7 mouse cellular contexts compared by ENCODE assay signal in the genomic region with DNA sequence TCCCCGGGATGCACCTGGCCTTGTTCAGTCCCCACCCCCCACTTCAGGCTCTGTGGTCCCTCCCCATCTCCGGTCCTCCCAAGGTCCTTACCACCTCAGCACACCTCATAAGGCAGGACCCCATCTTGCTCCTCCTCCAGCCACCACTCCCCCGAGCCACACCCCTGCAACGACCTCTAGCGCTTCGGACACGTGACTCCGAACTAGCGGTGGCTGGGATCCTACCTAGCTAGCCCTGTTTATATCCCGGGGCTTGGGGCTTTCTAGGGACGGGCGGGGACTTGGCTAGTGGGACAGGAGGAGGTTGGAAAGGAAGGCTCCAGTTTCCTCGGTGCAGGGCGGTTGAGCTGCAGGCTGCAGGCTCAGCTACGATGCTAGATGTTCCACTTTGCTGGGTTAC. TPM values are rescaled to one million over a fixed set of nuclear protein-coding genes. Genes with fewer than 3 reads are reported as not detected.
DNase-seq lines count a peak whose midpoint lies in the region; ATAC-seq and TF ChIP-seq lines count a peak whose summit lies in the region.

No protein-coding gene starts in this region.

- H3K27ac ChIP-seq in CH12.LX (ENCODE audit: insufficient read depth, low read depth) = no peak overlapping the region
- no peak overlapping the region for H3K27ac ChIP-seq in forebrain, embryonic 14.5 days (ENCODE audit: low read depth, low read length)
- no peak overlapping the region for H3K27ac ChIP-seq in limb, embryonic 14.5 days (replicated peaks; ENCODE audit: low read depth, low read length)
- H3K27ac ChIP-seq in neural tube, embryonic 15.5 days (replicated peaks) = no peak overlapping the region

- in situ Hi-C loops in CH12.LX (cut with MboI; ENCODE audit: low pct_ligation_motif_present, low pct_unique_long_range_greater_than_20kb, low sequenced_read_pairs) = no loop called here

- H3K4me2 ChIP-seq in CH12.LX (ENCODE audit: insufficient read depth, low read depth, poor library complexity, severe bottlenecking) = peak overlapping the region; percentile 39
- peak overlapping the region; percentile 10; the same call in 1 of the 2 replicates for H3K4me2 ChIP-seq in forebrain, embryonic 14.5 days (ENCODE audit: low read length)
- peak overlapping the region; percentile 38 for H3K4me2 ChIP-seq in limb, embryonic 14.5 days (replicated peaks; ENCODE audit: low read depth, low read length, severe bottlenecking)
- H3K4me2 ChIP-seq in neural tube, embryonic 15.5 days = peak overlapping the region; percentile 51

- H3K4me1 ChIP-seq in CH12.LX (ENCODE audit: control insufficient read depth in 1 of 2, insufficient read depth in 2 of 2) = peaks cover 6 to 20% of the 10 kb centered on the region in 2 experiments; a peak in 3 of 4 replicates
- no peaks in the 10 kb centered on the region for H3K4me1 ChIP-seq in forebrain, embryonic 14.5 days (ENCODE audit: control insufficient read depth, insufficient read depth, low read length)
- H3K4me1 ChIP-seq in limb, embryonic 14.5 days (ENCODE audit: control insufficient read depth, insufficient read depth, low read length) = no peaks in the 10 kb centered on the region
- H3K4me1 ChIP-seq in neural tube, embryonic 15.5 days = peaks cover 4% of the 10 kb centered on the region

- no peak overlapping the region for H3K9ac ChIP-seq in CH12.LX (ENCODE audit: insufficient read depth, low read depth)
- H3K9ac ChIP-seq in forebrain, embryonic 14.5 days (ENCODE audit: low read length) = no peak overlapping the region
- 0 out of 2 replicates have a peak overlapping the region, but pooled peaks have one; percentile 25 for H3K9ac ChIP-seq in limb, embryonic 14.5 days (ENCODE audit: low read depth, low read length, severe bottlenecking)
- H3K9ac ChIP-seq in neural tube, embryonic 15.5 days (replicated peaks) = no peak overlapping the region

- peak overlapping the region; percentile 6 to 30 (median 15) for H3K4me3 ChIP-seq in CH12.LX (replicated peaks in 1 of 3; ENCODE audit: low read depth in 2 of 3, low read length in 2 of 3, poor library complexity in 1 of 3)
- no peak overlapping the region for H3K4me3 ChIP-seq in forebrain, embryonic 14.5 days (ENCODE audit: low read depth, low read length)
- H3K4me3 ChIP-seq in limb, embryonic 14.5 days (replicated peaks; ENCODE audit: low read length) = no peak overlapping the region
- H3K4me3 ChIP-seq in neural tube, embryonic 15.5 days (replicated peaks) = peak overlapping the region; percentile 19

- dilution Hi-C loops in CH12.LX (cut with MboI; ENCODE audit: extremely low pct_ligation_motif_present, extremely low pct_unique_long_range_greater_than_20kb, low sequenced_read_pairs) = no loop called here

- no peak for TF ChIP-seq CTCF in CH12.LX (conservative IDR thresholded peaks at IDR 0.05 in 1 of 2, IDR thresholded peaks at IDR 0.05 in 1 of 2; ENCODE audit: low read depth in 2 of 2, low read length in 2 of 2)

- peak; percentile 62 for DNase-seq in CH12.LX (ENCODE audit: extremely low read depth)
- peak; percentile 24 for DNase-seq in Muller cell, postnatal 12 days (ENCODE audit: inconsistent ontology term)
- DNase-seq in forebrain, embryonic 14.5 days (ENCODE audit: low spot score) = no peak
- no peak for DNase-seq in limb, embryonic 14.5 days (ENCODE audit: low spot score)
- DNase-seq in c-Kit-positive CD71-positive TER-119-positive erythroid progenitor cells, embryonic 14.5 days (ENCODE audit: low spot score) = no peak
- no peak for DNase-seq in urinary bladder, adult 18-20 months (ENCODE audit: low spot score in 2 of 2)

- H3K27me3 ChIP-seq in CH12.LX (replicated peaks) = no peaks in the 10 kb centered on the region
- H3K27me3 ChIP-seq in forebrain, embryonic 14.5 days (replicated peaks; ENCODE audit: control insufficient read depth, insufficient read depth, low read length) = peaks cover 9% of the 10 kb centered on the region; the same call in 1 of the 2 replicates
- H3K27me3 ChIP-seq in limb, embryonic 14.5 days (ENCODE audit: control insufficient read depth, insufficient read depth, low read length) = peaks cover 2% of the 10 kb centered on the region; the same call in 1 of the 2 replicates
- peaks cover 16% of the 10 kb centered on the region for H3K27me3 ChIP-seq in neural tube, embryonic 15.5 days (replicated peaks)

- peaks cover 11% of the 10 kb centered on the region for H3K9me3 ChIP-seq in CH12.LX (replicated peaks; ENCODE audit: low read length)
- no peaks in the 10 kb centered on the region for H3K9me3 ChIP-seq in forebrain, embryonic 14.5 days (replicated peaks; ENCODE audit: control insufficient read depth, low read length)
- H3K9me3 ChIP-seq in limb, embryonic 14.5 days (ENCODE audit: control insufficient read depth, low read length) = no peaks in the 10 kb centered on the region
- no peaks in the 10 kb centered on the region for H3K9me3 ChIP-seq in neural tube, embryonic 15.5 days (replicated peaks)

- ATAC-seq in forebrain, embryonic 14.5 days = no peak
- ATAC-seq in limb, embryonic 14.5 days (ENCODE audit: low FRiP score, low read depth) = no peak
- no peak for ATAC-seq in neural tube, embryonic 15.5 days (ENCODE audit: low FRiP score)

- no peak; the same call in 1 of the 2 replicates for TF ChIP-seq POLR2A in CH12.LX (IDR thresholded peaks at IDR 0.05; ENCODE audit: low read depth, low read length)
- TF ChIP-seq POLR2A in limb, embryonic 14.5 days (IDR thresholded peaks at IDR 0.05; ENCODE audit: borderline replicate concordance, extremely low read depth, insufficient read depth, insufficient read length) = no peak

- H3K36me3 ChIP-seq in CH12.LX (replicated peaks in 1 of 2; ENCODE audit: control insufficient read depth in 1 of 2, insufficient read depth in 1 of 2, low read length in 1 of 2) = peaks cover 17 to 19% of the 10 kb centered on the region in 2 experiments
- H3K36me3 ChIP-seq in forebrain, embryonic 14.5 days (ENCODE audit: control insufficient read depth, insufficient read depth, low read length) = no peaks in the 10 kb centered on the region
- H3K36me3 ChIP-seq in limb, embryonic 14.5 days (ENCODE audit: control insufficient read depth, insufficient read depth, low read length) = peaks cover 17% of the 10 kb centered on the region
- H3K36me3 ChIP-seq in neural tube, embryonic 15.5 days = no peaks in the 10 kb centered on the region

- no peak for TF ChIP-seq RAD21 in CH12.LX (IDR thresholded peaks at IDR 0.05; ENCODE audit: low read depth, low read length)

- 3% methylated on average over 15 of the region's 15 CpGs for WGBS in forebrain, embryonic 14.5 days
- whole genome bisulfite sequencing in limb, embryonic 14.5 days = 3% methylated on average over 15 of the region's 15 CpGs
- 5% methylated on average over 15 of the region's 15 CpGs for WGBS in neural tube, embryonic 15.5 days

- H3K79me2 ChIP-seq in CH12.LX (replicated peaks; ENCODE audit: control insufficient read depth, extremely low read depth, insufficient read depth, poor library complexity, severe bottlenecking) = no peaks in the 10 kb centered on the region

- no peak for TF ChIP-seq EP300 in CH12.LX (IDR thresholded peaks at IDR 0.05; ENCODE audit: low read length)

TF ChIP-seq in CH12.LX, 34 proteins besides CTCF, POLR2A, EP300 and RAD21 (continues in another document):
- no peak for TF ChIP-seq ETS1 (conservative IDR thresholded peaks at IDR 0.05; ENCODE audit: low read depth, low read length)

RNA-seq across cellular contexts. Expression of a gene that starts 7.2 kb away (rescaled TPM):
- total RNA-seq in CH12.LX (2012; rRNA removed) (5.9 and 6.6 TPM in 2 replicates), CH12.LX (2014; rRNA removed) (3.4 TPM in 2 replicates)
- 9.0 and 9.5 TPM in 2 replicates for polyA plus RNA-seq in CH12.LX (2012; ENCODE audit: insufficient read length, low read depth)
- polyA plus RNA-seq in forebrain, embryonic 14.5 days (2014; fragmentation: Nextera tagmentation; extraction: Ambion mirVana) = 3.8 and 4.5 TPM in 2 replicates
- polyA plus RNA-seq in limb, embryonic 14.5 days (2012; rRNA removed) = 23.0 and 26.6 TPM in 2 replicates
- 18.4 and 19.9 TPM in 2 replicates for polyA plus RNA-seq in limb, embryonic 14.5 days (2014; fragmentation: Nextera tagmentation; extraction: Ambion mirVana)
- polyA plus RNA-seq in neural tube, embryonic 15.5 days (2015; fragmentation: Nextera tagmentation; extraction: Ambion mirVana) = 7.7 and 13.2 TPM in 2 replicates

RNA-seq across cellular contexts. Expression of a gene that starts 10.3 kb away (rescaled TPM):
- total RNA-seq in CH12.LX (2012; rRNA removed) (52.8 and 63.1 TPM in 2 replicates), CH12.LX (2014; rRNA removed) (84.9 and 87.8 TPM in 2 replicates)
- polyA plus RNA-seq in CH12.LX (2012; ENCODE audit: insufficient read length, low read depth) = 75.6 and 86.6 TPM in 2 replicates
- 48.4 and 55.4 TPM in 2 replicates for polyA plus RNA-seq in forebrain, embryonic 14.5 days (2014; fragmentation: Nextera tagmentation; extraction: Ambion mirVana)
- polyA plus RNA-seq in limb, embryonic 14.5 days (2012; rRNA removed) = 49.9 and 60.3 TPM in 2 replicates
- polyA plus RNA-seq in limb, embryonic 14.5 days (2014; fragmentation: Nextera tagmentation; extraction: Ambion mirVana) = 36.0 and 36.8 TPM in 2 replicates
- 41.7 and 42.7 TPM in 2 replicates for polyA plus RNA-seq in neural tube, embryonic 15.5 days (2015; fragmentation: Nextera tagmentation; extraction: Ambion mirVana)

RNA-seq across cellular contexts. Expression of a gene that starts 32.6 kb away (rescaled TPM):
- total RNA-seq in CH12.LX (2012; rRNA removed) (38.9 and 47.1 TPM in 2 replicates), CH12.LX (2014; rRNA removed) (79.3 and 86.9 TPM in 2 replicates)
- polyA plus RNA-seq in CH12.LX (2012; ENCODE audit: insufficient read length, low read depth) = 75.3 and 89.2 TPM in 2 replicates
- 41.0 and 43.8 TPM in 2 replicates for polyA plus RNA-seq in forebrain, embryonic 14.5 days (2014; fragmentation: Nextera tagmentation; extraction: Ambion mirVana)
- 132 and 148 TPM in 2 replicates for polyA plus RNA-seq in limb, embryonic 14.5 days (2012; rRNA removed)
- polyA plus RNA-seq in limb, embryonic 14.5 days (2014; fragmentation: Nextera tagmentation; extraction: Ambion mirVana) = 106 and 115 TPM in 2 replicates
- 16.1 and 33.7 TPM in 2 replicates for polyA plus RNA-seq in neural tube, embryonic 15.5 days (2015; fragmentation: Nextera tagmentation; extraction: Ambion mirVana)

RNA-seq across cellular contexts. Expression of a gene that starts 33.4 kb away (rescaled TPM):
- total RNA-seq in CH12.LX (2012; rRNA removed) (7.1 and 7.6 TPM in 2 replicates), CH12.LX (2014; rRNA removed) (5.3 and 5.5 TPM in 2 replicates)
- polyA plus RNA-seq in CH12.LX (2012; ENCODE audit: insufficient read length, low read depth) = 8.8 and 9.4 TPM in 2 replicates
- polyA plus RNA-seq in forebrain, embryonic 14.5 days (2014; fragmentation: Nextera tagmentation; extraction: Ambion mirVana) = 0.27 and 0.83 TPM in 2 replicates
- polyA plus RNA-seq in limb, embryonic 14.5 days (2012; rRNA removed) = 3.7 and 3.8 TPM in 2 replicates
- 4.6 and 5.5 TPM in 2 replicates for polyA plus RNA-seq in limb, embryonic 14.5 days (2014; fragmentation: Nextera tagmentation; extraction: Ambion mirVana)
- 0.49 and 1.1 TPM in 2 replicates for polyA plus RNA-seq in neural tube, embryonic 15.5 days (2015; fragmentation: Nextera tagmentation; extraction: Ambion mirVana)

RNA-seq across cellular contexts. Expression of a gene that starts 41.4 kb away (rescaled TPM):
- total RNA-seq in CH12.LX (2012; rRNA removed) (22.0 and 27.4 TPM in 2 replicates), CH12.LX (2014; rRNA removed) (28.9 and 34.4 TPM in 2 replicates)
- 20.4 and 20.6 TPM in 2 replicates for polyA plus RNA-seq in CH12.LX (2012; ENCODE audit: insufficient read length, low read depth)
- polyA plus RNA-seq in forebrain, embryonic 14.5 days (2014; fragmentation: Nextera tagmentation; extraction: Ambion mirVana) = 89.4 and 98.8 TPM in 2 replicates
- 88.3 and 96.3 TPM in 2 replicates for polyA plus RNA-seq in limb, embryonic 14.5 days (2012; rRNA removed)
- 78.8 and 86.9 TPM in 2 replicates for polyA plus RNA-seq in limb, embryonic 14.5 days (2014; fragmentation: Nextera tagmentation; extraction: Ambion mirVana)
- polyA plus RNA-seq in neural tube, embryonic 15.5 days (2015; fragmentation: Nextera tagmentation; extraction: Ambion mirVana) = 103 and 108 TPM in 2 replicates

Comparison
In these comparisons a context has a peak if more than half of its experiments do, and no peak if none do; other contexts are left out.
1. DNase-seq: peak in CH12.LX (single experiment) and Muller cell, postnatal 12 days (single experiment); none in forebrain, embryonic 14.5 days (single experiment), limb, embryonic 14.5 days (single experiment), c-Kit-positive CD71-positive TER-119-positive erythroid progenitor cells, embryonic 14.5 days (single experiment) and urinary bladder, adult 18-20 months (0 of 2).
2. H3K4me3 ChIP-seq: peak in CH12.LX (3 of 3) and neural tube, embryonic 15.5 days (single experiment); none in forebrain, embryonic 14.5 days (single experiment) and limb, embryonic 14.5 days (single experiment).
3. Peak in every context shown above with its lines, with median percentiles within 50 percentile points of each other: H3K4me2 ChIP-seq.